Mouse (Mus musculus) G1E (cell line): ENCODE results near the gene Fbp2. TPM values are rescaled to one million over a fixed set of nuclear protein-coding genes. Genes with fewer than 3 reads are reported as not detected.

ENCODE experiments used
- polyA plus RNA-seq: library from polyadenylated mRNA; stranded (reverse); fragments of >175 nt; gene quantifications from 2 replicates; pipeline ENCODE4 v1.2.3, GENCODE M21; 2012
- total RNA-seq, 2 experiments: library from RNA; stranded (forward) in 1 of 2; stranded (reverse) in 1 of 2; fragments of 200-1000 nt in 1 of 2; fragments of >200 nt in 1 of 2; fragmentation: Nextera tagmentation in 1 of 2; gene quantifications; 2 replicates each; pipeline ENCODE4 v1.2.3; 2014 to 2017

The Fbp2 gene
- total and polyA plus RNA-seq, 3 experiments = not detected

Other genes with a start within 250 kb of the Fbp2 start
- gene 6720489N17Rik, start 234.2 kb downstream of the Fbp2 start, total RNA-seq (2014; fragmentation: Nextera tagmentation) = not detected in 2 replicates
- 0.05 TPM in 1 of 2 replicates, not detected in the other for gene 6720489N17Rik, start 234.2 kb downstream of the Fbp2 start, total RNA-seq (2017)
- gene 6720489N17Rik, start 234.2 kb downstream of the Fbp2 start, polyA plus RNA-seq = not detected in 2 replicates
- gene Platr25, start 97.7 kb downstream of the Fbp2 start, total RNA-seq (2014; fragmentation: Nextera tagmentation) = not detected in 2 replicates
- 0.29 and 0.49 TPM in 2 replicates for gene Platr25, start 97.7 kb downstream of the Fbp2 start, total RNA-seq (2017)
- gene Platr25, start 97.7 kb downstream of the Fbp2 start, polyA plus RNA-seq = not detected in 2 replicates
- not detected in 2 replicates for gene Gm5141, start 72.6 kb downstream of the Fbp2 start, total RNA-seq (2014; fragmentation: Nextera tagmentation)
- gene Gm5141, start 72.6 kb downstream of the Fbp2 start, total RNA-seq (2017) = 0.06 and 0.11 TPM in 2 replicates
- gene Gm5141, start 72.6 kb downstream of the Fbp2 start, polyA plus RNA-seq = not detected in 2 replicates
- gene Fbp1, start 29.9 kb upstream of the Fbp2 start, total RNA-seq (2014; fragmentation: Nextera tagmentation) = not detected in 2 replicates
- gene Fbp1, start 29.9 kb upstream of the Fbp2 start, total RNA-seq (2017) = not detected in 2 replicates
- not detected in 2 replicates for gene Fbp1, start 29.9 kb upstream of the Fbp2 start, polyA plus RNA-seq
- gene 2010111I01Rik, start 106.5 kb upstream of the Fbp2 start, total RNA-seq (2014; fragmentation: Nextera tagmentation) = 10.1 and 14.7 TPM in 2 replicates
- 57.2 and 59.1 TPM in 2 replicates for gene 2010111I01Rik, start 106.5 kb upstream of the Fbp2 start, total RNA-seq (2017)
- gene 2010111I01Rik, start 106.5 kb upstream of the Fbp2 start, polyA plus RNA-seq = 22.2 and 32.2 TPM in 2 replicates